Mouse (Mus musculus): ENCODE data around the gene Rpl5. TPM values are rescaled to one million over a fixed set of nuclear protein-coding genes. Genes with fewer than 3 reads are reported as not detected.

The Rpl5 gene
- polyA plus RNA-seq, 1 experiment from 2014 or later: 84.2 TPM

- Histone ChIP-seq H3K4me3 (ENCODE audit: low read depth, low read length) (no peak overlapping the region), H3K36me3 (replicated peaks; ENCODE audit: control insufficient read depth, insufficient read depth, low read depth, low read length) (peaks cover 12% of the 10 kb centered on the region), H3K27ac (replicated peaks; ENCODE audit: low read depth, low read length) (no peak overlapping the region), H3K4me1 (ENCODE audit: control insufficient read depth, insufficient read depth, low read length) (no peaks in the 10 kb centered on the region), H3K9me3 (replicated peaks; ENCODE audit: control insufficient read depth, low read length) (no peaks in the 10 kb centered on the region), H3K27me3 (ENCODE audit: control insufficient read depth, insufficient read depth, low read length) (no peaks in the 10 kb centered on the region), H3K4me2 (ENCODE audit: low read depth, low read length) (no peak overlapping the region), H3K9ac (replicated peaks; ENCODE audit: low read length) (no peak overlapping the region)
- 80% methylated on average over 3 of the region's 3 CpGs for WGBS
- DNase-seq (ENCODE audit: low spot score) (no peak), ATAC-seq (replicated peaks; ENCODE audit: insufficient number of reproducible peaks, low FRiP score, low TSS enrichment, low read depth) (no peak; the same call in 1 of the 2 replicates)
Observed at GRCm38 (mm10) chr5:107909668-107910067, 9.4 kb downstream of the Rpl5 start.

- no peaks in the 10 kb centered on the region for H3K9me3 ChIP-seq (replicated peaks; ENCODE audit: control insufficient read depth, low read length)
- WGBS: 72% methylated on average over 5 of the region's 5 CpGs
- no peak overlapping the region for H3K4me2 ChIP-seq (ENCODE audit: low read depth, low read length)
- H3K27ac ChIP-seq (replicated peaks; ENCODE audit: low read depth, low read length): no peak overlapping the region
- no peak overlapping the region for H3K9ac ChIP-seq (replicated peaks; ENCODE audit: low read length)
- no peak overlapping the region for H3K4me3 ChIP-seq (ENCODE audit: low read depth, low read length)
- no peaks in the 10 kb centered on the region for H3K27me3 ChIP-seq (ENCODE audit: control insufficient read depth, insufficient read depth, low read length)
- ATAC-seq (replicated peaks; ENCODE audit: insufficient number of reproducible peaks, low FRiP score, low TSS enrichment, low read depth): no peak
- DNase-seq (ENCODE audit: low spot score): peak; percentile 6
- peaks cover 12% of the 10 kb centered on the region for H3K36me3 ChIP-seq (replicated peaks; ENCODE audit: control insufficient read depth, insufficient read depth, low read depth, low read length)
- no peaks in the 10 kb centered on the region for H3K4me1 ChIP-seq (ENCODE audit: control insufficient read depth, insufficient read depth, low read length)
Observed at GRCm38 (mm10) chr5:107910084-107910616, 9.8 kb downstream of the Rpl5 start.

DNA sequence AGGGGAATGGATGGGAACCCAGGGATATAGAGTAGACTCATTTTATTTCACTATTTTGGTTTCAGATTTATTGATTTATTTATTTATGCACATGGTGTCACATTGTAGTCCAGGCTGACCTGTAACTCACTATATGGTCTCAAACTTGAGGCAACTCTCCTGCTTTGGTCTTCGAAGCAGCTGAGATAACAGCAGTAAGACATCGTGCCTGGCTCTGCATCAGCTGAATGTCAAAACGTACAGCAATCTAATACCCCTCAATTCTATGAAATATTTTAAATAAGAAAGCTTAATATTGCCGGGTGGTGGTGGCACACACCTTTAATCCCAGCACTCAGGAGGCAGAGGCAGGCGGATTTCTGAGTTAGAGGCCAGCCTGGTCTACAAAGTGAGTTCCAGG is 10.7 kb downstream of the Rpl5 start:
- ATAC-seq (replicated peaks; ENCODE audit: insufficient number of reproducible peaks, low FRiP score, low TSS enrichment, low read depth): no peak
- no peaks in the 10 kb centered on the region for H3K9me3 ChIP-seq (replicated peaks; ENCODE audit: control insufficient read depth, low read length)
- H3K4me2 ChIP-seq (ENCODE audit: low read depth, low read length): no peak overlapping the region
- H3K36me3 ChIP-seq (replicated peaks; ENCODE audit: control insufficient read depth, insufficient read depth, low read depth, low read length): peaks cover 8% of the 10 kb centered on the region
- H3K27me3 ChIP-seq (ENCODE audit: control insufficient read depth, insufficient read depth, low read length): no peaks in the 10 kb centered on the region
- H3K4me1 ChIP-seq (ENCODE audit: control insufficient read depth, insufficient read depth, low read length): no peaks in the 10 kb centered on the region
- H3K4me3 ChIP-seq (ENCODE audit: low read depth, low read length): no peak overlapping the region
- DNase-seq (ENCODE audit: low spot score): no peak
- no peak overlapping the region for H3K9ac ChIP-seq (replicated peaks; ENCODE audit: low read length)
- no peak overlapping the region for H3K27ac ChIP-seq (replicated peaks; ENCODE audit: low read depth, low read length)
- 91% methylated on average over 5 of the region's 5 CpGs for WGBS

- no peak overlapping the region for H3K4me2 ChIP-seq (ENCODE audit: low read depth, low read length)
Observed at GRCm38 (mm10) chr5:107915280-107915679, 15.0 kb downstream of the Rpl5 start.

DNA sequence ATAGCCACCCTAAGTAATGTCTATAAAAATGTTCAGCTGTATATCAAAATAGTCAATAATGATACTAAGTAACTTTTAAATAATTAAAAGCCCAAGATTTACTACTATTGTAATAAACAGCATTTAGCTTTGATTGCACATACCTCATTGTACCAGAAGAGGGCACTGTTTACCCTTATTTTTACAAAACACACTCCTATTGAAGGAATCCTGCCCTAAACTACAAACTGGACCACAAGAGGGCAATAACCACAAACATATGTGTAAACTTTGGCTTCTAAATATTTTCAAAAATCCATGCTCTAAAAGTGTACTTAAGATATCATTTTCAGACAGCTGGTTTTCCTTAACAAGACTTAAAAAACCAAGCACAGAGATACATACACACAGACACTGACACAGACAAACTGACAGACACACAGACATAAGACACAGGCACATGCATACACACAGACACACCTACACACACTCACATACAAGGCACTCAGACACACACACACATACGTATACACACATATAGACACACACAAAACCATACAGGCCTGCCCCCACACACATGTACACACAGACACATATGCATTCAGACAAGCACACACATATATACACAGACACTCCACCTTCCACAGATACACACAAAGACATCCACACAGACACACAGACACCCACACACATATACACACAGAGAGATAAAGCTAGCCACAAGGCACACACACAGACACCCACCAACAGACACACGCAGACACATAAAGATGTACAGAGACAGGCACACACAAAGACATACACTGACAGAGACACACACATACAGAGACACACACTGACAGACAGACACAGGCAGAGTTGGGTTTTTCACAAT is 21.3 kb downstream of the Rpl5 start:
- 0 out of 2 replicates have a peak, but pooled peaks have one; percentile 39 for ATAC-seq (replicated peaks; ENCODE audit: insufficient number of reproducible peaks, low FRiP score, low TSS enrichment, low read depth)
- no peaks in the 10 kb centered on the region for H3K4me1 ChIP-seq (ENCODE audit: control insufficient read depth, insufficient read depth, low read length)

More at GRCm38 (mm10) chr5:107915280-107915679, 15.0 kb downstream of the Rpl5 start:
- H3K36me3 ChIP-seq (replicated peaks; ENCODE audit: control insufficient read depth, insufficient read depth, low read depth, low read length): no peaks in the 10 kb centered on the region; the same call in 1 of the 2 replicates
- ATAC-seq (replicated peaks; ENCODE audit: insufficient number of reproducible peaks, low FRiP score, low TSS enrichment, low read depth) (no peak), DNase-seq (ENCODE audit: low spot score) (no peak)
- no peaks in the 10 kb centered on the region for H3K27me3 ChIP-seq (ENCODE audit: control insufficient read depth, insufficient read depth, low read length)
- no peak overlapping the region for H3K9ac ChIP-seq (replicated peaks; ENCODE audit: low read length)
- 45% methylated on average over 4 of the region's 4 CpGs for WGBS
- H3K4me1 ChIP-seq (ENCODE audit: control insufficient read depth, insufficient read depth, low read length): no peaks in the 10 kb centered on the region
- H3K4me3 ChIP-seq (ENCODE audit: low read depth, low read length): no peak overlapping the region
- no peak overlapping the region for H3K27ac ChIP-seq (replicated peaks; ENCODE audit: low read depth, low read length)
- H3K9me3 ChIP-seq (replicated peaks; ENCODE audit: control insufficient read depth, low read length): no peaks in the 10 kb centered on the region

GRCm38 (mm10) chr5:107922836-107923235 is 22.5 kb downstream of the Rpl5 start:
- Histone ChIP-seq H3K27ac (replicated peaks; ENCODE audit: low read depth, low read length) (no peak overlapping the region), H3K9me3 (replicated peaks; ENCODE audit: control insufficient read depth, low read length) (no peaks in the 10 kb centered on the region), H3K4me1 (ENCODE audit: control insufficient read depth, insufficient read depth, low read length) (no peaks in the 10 kb centered on the region), H3K4me3 (ENCODE audit: low read depth, low read length) (no peak overlapping the region), H3K4me2 (ENCODE audit: low read depth, low read length) (no peak overlapping the region), H3K9ac (replicated peaks; ENCODE audit: low read length) (no peak overlapping the region), H3K36me3 (replicated peaks; ENCODE audit: control insufficient read depth, insufficient read depth, low read depth, low read length) (no peaks in the 10 kb centered on the region; the same call in 1 of the 2 replicates), H3K27me3 (ENCODE audit: control insufficient read depth, insufficient read depth, low read length) (no peaks in the 10 kb centered on the region)
- DNase-seq (ENCODE audit: low spot score) (no peak), ATAC-seq (replicated peaks; ENCODE audit: insufficient number of reproducible peaks, low FRiP score, low TSS enrichment, low read depth) (no peak)
- 86% methylated on average over 1 of the region's 1 CpGs for WGBS

More for the DNA sequence above, 21.3 kb downstream of the Rpl5 start:
- H3K4me2 ChIP-seq (ENCODE audit: low read depth, low read length): no peak overlapping the region
- no peak overlapping the region for H3K27ac ChIP-seq (replicated peaks; ENCODE audit: low read depth, low read length)
- H3K9me3 ChIP-seq (replicated peaks; ENCODE audit: control insufficient read depth, low read length): no peaks in the 10 kb centered on the region
- peak; percentile 88 for DNase-seq (ENCODE audit: low spot score)
- no peaks in the 10 kb centered on the region; the same call in 1 of the 2 replicates for H3K36me3 ChIP-seq (replicated peaks; ENCODE audit: control insufficient read depth, insufficient read depth, low read depth, low read length)
- H3K27me3 ChIP-seq (ENCODE audit: control insufficient read depth, insufficient read depth, low read length): no peaks in the 10 kb centered on the region
- H3K9ac ChIP-seq (replicated peaks; ENCODE audit: low read length): no peak overlapping the region
- no peak overlapping the region for H3K4me3 ChIP-seq (ENCODE audit: low read depth, low read length)
- 78% methylated on average over 2 of the region's 2 CpGs for WGBS

DNA sequence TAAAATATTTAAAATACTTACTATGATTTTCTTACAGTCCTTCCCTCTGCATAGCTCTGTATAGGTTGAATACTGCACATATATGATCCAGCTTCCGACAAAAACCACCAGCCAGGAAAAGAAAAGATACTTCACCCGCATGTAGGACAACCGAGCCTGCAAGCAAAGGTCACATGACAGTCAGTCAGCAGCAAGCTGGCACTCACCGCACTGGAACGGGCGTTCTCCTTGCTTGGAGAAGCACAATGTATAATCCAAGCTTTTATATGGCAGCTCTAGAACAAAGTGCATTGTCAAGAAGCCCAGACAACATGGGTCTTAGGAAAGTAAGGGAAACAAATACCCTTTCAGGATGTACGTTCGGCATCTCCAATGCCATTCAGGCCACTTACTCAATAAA is 24.3 kb downstream of the Rpl5 start:
- no peak overlapping the region for H3K4me3 ChIP-seq (ENCODE audit: low read depth, low read length)
- no peak overlapping the region for H3K27ac ChIP-seq (replicated peaks; ENCODE audit: low read depth, low read length)
- no peak overlapping the region for H3K9ac ChIP-seq (replicated peaks; ENCODE audit: low read length)
- no peaks in the 10 kb centered on the region for H3K4me1 ChIP-seq (ENCODE audit: control insufficient read depth, insufficient read depth, low read length)
- WGBS: 88% methylated on average over 8 of the region's 8 CpGs
- no peaks in the 10 kb centered on the region for H3K9me3 ChIP-seq (replicated peaks; ENCODE audit: control insufficient read depth, low read length)
- DNase-seq (ENCODE audit: low spot score) (no peak), ATAC-seq (replicated peaks; ENCODE audit: insufficient number of reproducible peaks, low FRiP score, low TSS enrichment, low read depth) (no peak)
- no peak overlapping the region for H3K4me2 ChIP-seq (ENCODE audit: low read depth, low read length)
- H3K36me3 ChIP-seq (replicated peaks; ENCODE audit: control insufficient read depth, insufficient read depth, low read depth, low read length): no peaks in the 10 kb centered on the region
- H3K27me3 ChIP-seq (ENCODE audit: control insufficient read depth, insufficient read depth, low read length): no peaks in the 10 kb centered on the region

Measured in embryonic facial prominence, embryonic 11.5 days (tissue).